Mouse (Mus musculus): ENCODE results near the gene Ociad1. TPM values are rescaled to one million over a fixed set of nuclear protein-coding genes. Genes with fewer than 3 reads are reported as not detected.

Gene Ociad1
- polyA plus RNA-seq, 1 experiment from 2014 or later, result 246 TPM

DNA sequence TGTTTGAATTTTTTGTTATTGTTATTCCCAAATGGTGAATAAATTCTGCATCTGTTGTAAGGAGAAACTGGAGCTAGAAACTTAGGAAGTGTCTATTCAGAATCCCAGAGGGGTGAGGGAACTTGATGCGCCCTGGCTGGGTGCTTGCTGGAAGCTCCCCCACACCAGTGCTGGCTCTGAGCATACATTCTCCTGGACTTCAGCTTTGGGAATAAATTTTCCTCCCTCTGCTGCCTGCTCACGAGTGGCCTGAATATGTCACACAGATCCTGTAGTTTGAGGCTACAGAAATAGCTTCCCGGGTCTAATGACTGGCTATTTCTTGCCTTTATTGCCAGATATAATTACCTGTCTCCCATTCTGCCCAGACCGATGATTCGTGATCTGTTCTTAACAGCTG lies 70.2 kb downstream of the Ociad1 start:
- H3K4me1 ChIP-seq, result 0 out of 2 replicates have a peak, but pooled peaks cover 9% of the 10 kb centered on the region
- H3K4me2 ChIP-seq, result no peak overlapping the region
- H3K27ac ChIP-seq, result no peak overlapping the region
- no peaks in the 10 kb centered on the region for H3K9me3 ChIP-seq
- no peaks in the 10 kb centered on the region; the same call in 1 of the 2 replicates for H3K27me3 ChIP-seq
- no peaks in the 10 kb centered on the region for H3K36me3 ChIP-seq
- no peak overlapping the region for H3K4me3 ChIP-seq
- 86% methylated on average over 5 of the region's 5 CpGs for WGBS
- no peak overlapping the region for H3K9ac ChIP-seq
- ATAC-seq (ENCODE audit: borderline replicate concordance, extremely low read depth, low FRiP score, low TSS enrichment), result no peak

Other genes starting within 250 kb of the Ociad1 start
- 21.0 and 24.5 TPM in 2 replicates for gene Fryl, start 36.2 kb upstream of the Ociad1 start, polyA plus RNA-seq (2015; fragmentation: Nextera tagmentation; extraction: Ambion mirVana)
- gene Ociad2, start 48.2 kb downstream of the Ociad1 start, polyA plus RNA-seq (2015; fragmentation: Nextera tagmentation; extraction: Ambion mirVana), result 41.1 and 42.4 TPM in 2 replicates
- gene Cwh43, start 113.3 kb downstream of the Ociad1 start, polyA plus RNA-seq (2015; fragmentation: Nextera tagmentation; extraction: Ambion mirVana), result not detected in 2 replicates
- gene Dcun1d4, start 188.2 kb downstream of the Ociad1 start, polyA plus RNA-seq (2015; fragmentation: Nextera tagmentation; extraction: Ambion mirVana), result 21.3 and 22.8 TPM in 2 replicates

All from lung, embryonic 15.5 days (tissue).